Mouse (Mus musculus) heart, embryonic 10.5 days (tissue): ENCODE measurements around the gene Col4a2. TPM values are rescaled to one million over a fixed set of nuclear protein-coding genes. Genes with fewer than 3 reads are reported as not detected.

Experiments used
- DNase-seq: peaks from one replicate; pipeline ENCODE4 v3.0.0-alpha.2; 2017; ENCODE audit warnings: low spot score
- H3K27ac ChIP-seq: fragments of 300-500 bp; sonication (generic); 2 replicates; pipeline ENCODE4 v1.5.1; 2016; ENCODE audit warnings: mild to moderate bottlenecking
- H3K27me3 ChIP-seq: fragments of 300-500 bp; sonication (generic); 2 replicates; pipeline ENCODE4 v1.6.1; 2016; ENCODE audit warnings: mild to moderate bottlenecking; ENCODE audit not compliant: poor library complexity, insufficient read depth, severe bottlenecking
- H3K36me3 ChIP-seq: fragments of 300-500 bp; sonication (generic); 2 replicates; pipeline ENCODE4 v1.6.1; 2016; ENCODE audit warnings: mild to moderate bottlenecking, moderate library complexity
- H3K4me1 ChIP-seq: fragments of 300-500 bp; sonication (generic); 2 replicates; pipeline ENCODE4 v1.6.1; 2016; ENCODE audit warnings: mild to moderate bottlenecking
- H3K4me3 ChIP-seq: fragments of 300-500 bp; sonication (generic); 2 replicates; pipeline ENCODE4 v1.5.1; 2016; ENCODE audit warnings: mild to moderate bottlenecking, moderate library complexity
- H3K9me3 ChIP-seq: fragments of 300-500 bp; sonication (generic); 2 replicates; pipeline ENCODE4 v1.6.1; 2016; ENCODE audit warnings: mild to moderate bottlenecking, moderate library complexity
- WGBS: fragments of 180-500 bp; shearing (Covaris S2); methylation state at CpG from one replicate; pipeline ENCODE4 v1.1.7; 2016; 5-methylcytosine and 5-hydroxymethylcytosine counted together
- polyA plus RNA-seq: library from polyadenylated mRNA; unstranded; fragments of >200 nt; fragmentation: Nextera tagmentation; extraction: Ambion mirVana; gene quantifications from 2 replicates; pipeline ENCODE4 v1.2.1, GENCODE M21; 2016

Gene Col4a2
- polyA plus RNA-seq, 1 experiment from 2014 or later = 54.9 TPM

DNA sequence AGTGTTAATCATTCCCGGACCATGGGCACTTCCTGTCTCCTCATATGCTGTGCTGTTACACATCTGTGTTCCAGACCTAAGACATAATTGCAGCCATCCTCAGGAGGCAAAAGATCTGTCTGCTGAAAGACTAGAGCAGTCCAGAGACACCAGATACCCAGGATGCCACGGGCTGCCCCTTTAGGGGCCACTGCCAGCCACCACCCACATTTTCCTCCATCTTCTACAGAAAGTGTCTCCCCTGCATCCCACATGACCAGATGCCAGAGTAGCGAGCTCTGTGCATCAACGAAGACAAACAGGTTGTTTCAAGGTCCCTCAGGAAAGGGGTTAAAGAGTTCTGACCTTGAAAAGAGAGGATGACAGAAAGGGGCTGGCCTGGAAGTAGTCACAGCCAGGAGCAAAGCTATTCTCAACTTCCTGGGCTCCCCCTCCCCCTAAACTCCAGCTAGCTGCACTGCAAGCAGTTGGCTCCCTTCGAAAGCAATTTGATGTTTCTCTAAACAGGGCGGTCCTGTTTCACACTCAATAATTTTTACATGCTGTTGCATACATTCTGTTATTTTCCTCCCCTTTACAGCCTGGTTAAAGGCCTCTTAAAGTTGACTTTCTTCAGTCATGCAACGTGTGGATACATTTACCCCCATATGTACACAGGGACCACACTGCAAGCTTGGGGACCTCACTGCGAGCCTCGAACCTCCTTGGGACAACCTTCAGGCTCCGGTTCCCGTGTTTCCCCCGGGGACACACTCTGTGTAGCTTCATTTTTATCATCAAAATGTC, 13.9 kb upstream of the Col4a2 start:
- H3K27me3 ChIP-seq = no peaks in the 10 kb centered on the region
- peaks cover 66% of the 10 kb centered on the region for H3K4me1 ChIP-seq
- H3K36me3 ChIP-seq = peaks cover 8% of the 10 kb centered on the region; the same call in 1 of the 2 replicates
- DNase-seq = no peak
- H3K27ac ChIP-seq = peak overlapping the region; percentile 84
- 59% methylated on average over 12 of the region's 12 CpGs for WGBS
- no peaks in the 10 kb centered on the region for H3K9me3 ChIP-seq
- H3K4me3 ChIP-seq = no peak overlapping the region

DNA sequence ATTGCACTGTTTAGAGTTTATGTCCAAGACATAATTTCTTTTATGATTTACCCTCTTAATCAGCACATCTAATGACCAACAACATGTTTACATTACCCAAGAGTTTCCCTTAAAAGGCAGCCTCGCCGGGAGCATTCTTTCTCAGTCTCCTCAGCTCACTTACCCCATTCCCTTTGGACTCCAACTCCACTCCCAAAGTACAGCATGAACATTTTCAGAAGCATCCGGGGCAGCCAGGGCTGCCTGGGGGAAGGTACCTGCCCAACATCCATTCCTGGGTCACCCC, 13.3 kb upstream of the Col4a2 start:
- peaks cover 7% of the 10 kb centered on the region; the same call in 1 of the 2 replicates for H3K36me3 ChIP-seq
- 65% methylated on average over 3 of the region's 3 CpGs for WGBS
- no peak for DNase-seq
- no peaks in the 10 kb centered on the region for H3K9me3 ChIP-seq
- no peaks in the 10 kb centered on the region for H3K27me3 ChIP-seq
- peak overlapping the region; percentile 84; the same call in 1 of the 2 replicates for H3K27ac ChIP-seq
- no peak overlapping the region for H3K4me3 ChIP-seq
- H3K4me1 ChIP-seq = peaks cover 64% of the 10 kb centered on the region

DNA sequence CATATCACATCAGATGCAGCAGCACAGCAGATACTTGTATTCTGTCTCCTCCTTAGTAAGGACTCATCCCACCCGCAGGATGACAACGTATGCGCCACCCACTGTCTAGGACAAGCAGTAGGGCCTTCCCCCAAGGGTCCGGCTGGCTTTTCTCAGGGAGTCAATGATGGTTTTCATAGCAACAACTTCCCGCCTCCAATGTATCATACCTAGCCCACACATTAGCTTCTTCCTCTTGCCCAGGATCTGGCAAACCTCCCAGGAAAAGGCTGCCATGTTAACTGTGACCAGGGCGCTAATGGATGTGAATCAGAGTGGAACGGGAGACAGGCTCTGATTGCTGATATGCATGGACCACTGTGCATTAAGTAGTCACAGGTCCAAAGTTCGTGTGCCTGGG, 12.2 kb upstream of the Col4a2 start:
- no peak for DNase-seq
- WGBS = 78% methylated on average over 8 of the region's 8 CpGs
- no peaks in the 10 kb centered on the region for H3K27me3 ChIP-seq
- peaks cover 7% of the 10 kb centered on the region; the same call in 1 of the 2 replicates for H3K36me3 ChIP-seq
- no peak overlapping the region for H3K27ac ChIP-seq
- no peaks in the 10 kb centered on the region for H3K9me3 ChIP-seq
- H3K4me3 ChIP-seq = no peak overlapping the region
- peaks cover 59% of the 10 kb centered on the region for H3K4me1 ChIP-seq

DNA sequence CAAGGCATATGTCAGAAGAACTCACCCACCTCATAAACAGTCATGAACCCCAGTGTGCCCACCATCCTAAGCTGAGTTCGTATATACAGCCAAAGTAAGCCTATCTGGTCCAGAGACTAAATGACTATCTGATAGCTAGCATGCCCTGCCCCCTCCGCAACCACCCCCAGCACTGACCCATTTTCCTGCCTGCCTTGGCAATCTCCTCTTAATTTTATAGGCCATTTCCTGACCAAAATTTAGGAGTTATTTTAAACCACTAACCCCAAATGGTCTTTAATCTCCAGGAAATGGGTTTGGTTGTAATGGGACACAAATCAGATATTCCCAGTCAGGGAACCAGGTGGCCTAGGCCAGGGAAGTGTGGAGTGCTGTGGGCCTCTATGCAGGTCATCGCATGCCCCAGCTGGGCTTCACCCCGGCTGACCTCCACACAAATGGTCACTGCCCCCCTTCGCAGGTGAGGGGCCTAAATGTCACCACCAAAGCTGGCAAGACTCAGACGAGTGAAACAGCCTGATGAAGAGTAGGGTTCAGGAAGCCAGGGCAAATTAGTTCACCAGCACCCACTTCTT, 8.5 kb upstream of the Col4a2 start:
- Histone ChIP-seq H3K27ac (no peak overlapping the region), H3K4me3 (no peak overlapping the region), H3K27me3 (no peaks in the 10 kb centered on the region), H3K36me3 (peaks cover 29% of the 10 kb centered on the region), H3K4me1 (peaks cover 42% of the 10 kb centered on the region), H3K9me3 (no peaks in the 10 kb centered on the region)
- no peak for DNase-seq
- 82% methylated on average over 6 of the region's 6 CpGs for WGBS

DNA sequence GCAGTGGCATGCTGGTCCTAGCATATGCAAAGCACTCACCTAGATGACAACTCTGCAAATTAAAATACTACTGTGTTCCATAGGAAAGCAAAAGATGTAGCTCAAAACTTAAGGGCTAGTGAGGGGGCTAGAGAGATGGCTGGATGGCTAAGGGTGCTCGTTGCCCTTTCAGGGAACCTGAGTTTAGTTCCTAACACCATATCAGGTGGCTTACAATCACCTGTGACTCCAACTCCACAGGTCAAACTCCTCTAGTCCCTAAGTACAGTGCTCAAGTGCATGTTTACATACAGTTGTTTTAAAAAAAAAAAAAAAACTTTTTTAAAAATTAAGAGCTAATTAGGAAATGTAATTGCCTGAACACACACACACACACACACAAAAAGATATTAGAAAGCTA, 7.1 kb upstream of the Col4a2 start:
- H3K4me1 ChIP-seq = peaks cover 42% of the 10 kb centered on the region
- no peaks in the 10 kb centered on the region for H3K27me3 ChIP-seq
- no peak overlapping the region for H3K27ac ChIP-seq
- H3K36me3 ChIP-seq = peaks cover 29% of the 10 kb centered on the region
- no peak overlapping the region for H3K4me3 ChIP-seq
- no peaks in the 10 kb centered on the region for H3K9me3 ChIP-seq
- DNase-seq = no peak
- WGBS = 72% methylated on average over 1 of the region's 1 CpGs

DNA sequence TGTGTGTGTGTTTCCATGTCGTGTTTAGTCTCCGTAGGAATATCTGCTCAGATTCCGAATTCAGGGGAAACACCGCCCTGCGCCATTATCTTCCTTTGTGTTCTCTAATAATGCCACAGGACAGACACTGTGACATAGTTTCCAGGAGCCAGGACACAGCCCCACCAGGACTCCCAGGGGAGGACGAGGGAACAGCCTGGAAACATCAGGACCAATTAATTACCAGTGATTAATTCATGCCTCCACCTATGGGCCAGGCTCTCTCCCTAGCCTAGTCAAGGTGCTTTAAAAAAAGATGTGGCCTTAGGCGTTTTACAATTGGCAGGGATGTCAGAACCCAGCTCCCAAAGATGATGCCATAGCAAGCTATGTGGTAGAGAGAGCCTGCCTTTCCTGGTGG, 5.2 kb upstream of the Col4a2 start:
- 83% methylated on average over 7 of the region's 7 CpGs for WGBS
- Histone ChIP-seq H3K36me3 (peaks cover 22% of the 10 kb centered on the region), H3K4me3 (no peak overlapping the region), H3K9me3 (no peaks in the 10 kb centered on the region), H3K27ac (no peak overlapping the region), H3K27me3 (no peaks in the 10 kb centered on the region), H3K4me1 (peaks cover 53% of the 10 kb centered on the region)
- DNase-seq = no peak

DNA sequence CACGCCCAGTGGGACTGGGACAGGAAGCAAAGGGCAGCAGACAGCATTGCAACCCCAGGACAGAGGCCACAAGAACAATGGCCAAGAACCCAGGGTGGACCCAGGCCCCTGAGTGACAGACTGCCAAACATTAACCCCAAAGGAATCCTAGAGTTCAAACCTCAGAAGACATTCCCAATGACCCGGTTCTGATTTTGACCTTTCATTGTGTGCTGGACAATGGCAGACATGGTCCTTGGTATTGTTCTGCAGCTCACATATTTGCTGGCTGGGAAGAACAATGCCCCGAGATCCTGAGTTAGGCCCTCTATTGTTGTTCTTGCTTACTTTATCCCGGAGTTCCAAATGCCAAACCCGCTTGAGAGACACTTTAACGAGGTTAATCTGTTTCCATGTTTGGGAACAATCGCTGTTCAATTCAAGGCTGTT, 4.0 kb upstream of the Col4a2 start:
- peak overlapping the region; percentile 44; the same call in 1 of the 2 replicates for H3K27ac ChIP-seq
- no peaks in the 10 kb centered on the region for H3K9me3 ChIP-seq
- H3K4me1 ChIP-seq = peaks cover 60% of the 10 kb centered on the region
- H3K4me3 ChIP-seq = no peak overlapping the region
- DNase-seq = no peak
- no peaks in the 10 kb centered on the region for H3K27me3 ChIP-seq
- peaks cover 22% of the 10 kb centered on the region for H3K36me3 ChIP-seq
- WGBS = 52% methylated on average over 7 of the region's 7 CpGs

DNA sequence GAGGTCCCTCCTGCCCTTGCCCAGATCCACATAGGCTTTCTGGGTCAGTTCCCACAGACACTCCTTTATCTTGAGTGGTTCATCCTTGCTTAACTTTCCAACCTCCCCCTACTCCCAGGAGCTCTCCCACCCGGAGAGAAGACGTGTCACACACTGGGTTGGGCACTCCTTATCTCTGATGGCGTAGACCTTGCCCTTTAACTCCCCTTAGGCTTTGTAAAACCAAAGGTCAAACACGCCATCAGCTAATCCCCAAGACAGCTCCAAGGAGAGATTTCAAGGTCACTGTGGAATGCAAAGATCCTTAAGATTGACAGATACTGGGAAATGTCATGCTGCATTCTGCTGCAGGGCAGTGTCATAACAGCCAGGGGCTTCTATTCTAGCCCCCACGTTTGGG, 3.4 kb upstream of the Col4a2 start:
- H3K27ac ChIP-seq = peak overlapping the region; percentile 44
- H3K4me3 ChIP-seq = peak overlapping the region; percentile 41
- H3K27me3 ChIP-seq = no peaks in the 10 kb centered on the region
- DNase-seq = no peak
- H3K36me3 ChIP-seq = peaks cover 22% of the 10 kb centered on the region
- peaks cover 66% of the 10 kb centered on the region for H3K4me1 ChIP-seq
- WGBS = 17% methylated on average over 5 of the region's 5 CpGs
- H3K9me3 ChIP-seq = no peaks in the 10 kb centered on the region

DNA sequence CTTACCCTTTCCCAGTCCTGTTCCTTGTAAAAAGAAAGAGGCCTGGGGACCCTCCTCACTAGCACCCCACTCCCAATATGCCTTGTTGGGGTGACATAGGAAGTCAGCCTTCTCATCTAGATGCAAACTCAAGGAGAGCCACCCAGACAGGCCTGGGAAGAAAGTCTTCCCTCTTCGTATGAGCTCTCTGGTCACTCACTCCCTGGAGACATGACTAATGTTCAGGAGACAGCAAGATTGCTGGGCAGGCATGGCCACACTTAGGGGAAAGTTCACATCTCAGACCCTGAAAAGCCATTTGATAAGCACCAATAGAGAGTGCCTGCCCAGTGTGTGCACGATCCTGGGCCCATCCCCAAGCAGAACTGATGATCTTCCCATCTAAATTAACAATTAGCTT, 2.6 kb upstream of the Col4a2 start:
- Histone ChIP-seq H3K27me3 (no peaks in the 10 kb centered on the region), H3K4me1 (peaks cover 67% of the 10 kb centered on the region), H3K27ac (peak overlapping the region; percentile 44), H3K9me3 (no peaks in the 10 kb centered on the region), H3K4me3 (peak overlapping the region; percentile 41), H3K36me3 (peaks cover 22% of the 10 kb centered on the region)
- 34% methylated on average over 2 of the region's 2 CpGs for WGBS
- no peak for DNase-seq

DNA sequence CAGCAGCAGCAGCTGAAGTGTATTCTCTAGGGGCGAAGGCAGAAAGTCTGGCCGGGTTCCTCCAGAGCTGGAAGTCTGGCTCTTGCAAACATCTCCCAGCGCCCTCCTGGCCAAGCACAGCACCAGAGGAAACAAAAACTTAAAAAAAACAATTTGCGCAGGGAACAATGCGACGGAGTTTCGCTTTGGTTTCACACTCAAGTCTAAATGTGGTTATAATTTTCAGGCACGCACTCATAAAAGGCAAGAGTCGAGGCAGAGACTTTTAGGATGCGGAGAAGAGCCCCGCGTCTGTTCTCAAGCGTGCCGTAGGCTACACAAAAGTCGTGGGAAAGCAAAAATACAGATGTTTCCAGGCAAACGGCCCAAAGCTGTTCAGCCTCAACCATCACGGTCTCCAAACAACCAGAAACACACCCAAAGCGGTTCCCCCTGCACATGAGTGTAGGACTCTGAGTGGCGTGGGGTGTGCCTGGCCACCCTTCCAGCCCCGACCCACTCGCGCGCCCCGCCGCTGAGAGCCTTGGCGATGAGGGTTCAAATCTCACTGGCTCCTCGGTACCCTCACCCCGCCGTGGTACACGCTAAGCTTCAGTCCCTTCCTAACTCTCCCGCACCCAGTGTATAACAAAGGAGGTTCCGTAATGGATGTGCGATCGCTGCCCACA, 790 bp upstream of the Col4a2 start:
- Histone ChIP-seq H3K9me3 (no peaks in the 10 kb centered on the region), H3K27me3 (no peaks in the 10 kb centered on the region), H3K4me3 (peak overlapping the region; percentile 88), H3K27ac (peak overlapping the region; percentile 98), H3K36me3 (peaks cover 16% of the 10 kb centered on the region), H3K4me1 (peaks cover 81% of the 10 kb centered on the region)
- no peak for DNase-seq
- WGBS = under 1% methylated on average over 34 of the region's 34 CpGs

DNA sequence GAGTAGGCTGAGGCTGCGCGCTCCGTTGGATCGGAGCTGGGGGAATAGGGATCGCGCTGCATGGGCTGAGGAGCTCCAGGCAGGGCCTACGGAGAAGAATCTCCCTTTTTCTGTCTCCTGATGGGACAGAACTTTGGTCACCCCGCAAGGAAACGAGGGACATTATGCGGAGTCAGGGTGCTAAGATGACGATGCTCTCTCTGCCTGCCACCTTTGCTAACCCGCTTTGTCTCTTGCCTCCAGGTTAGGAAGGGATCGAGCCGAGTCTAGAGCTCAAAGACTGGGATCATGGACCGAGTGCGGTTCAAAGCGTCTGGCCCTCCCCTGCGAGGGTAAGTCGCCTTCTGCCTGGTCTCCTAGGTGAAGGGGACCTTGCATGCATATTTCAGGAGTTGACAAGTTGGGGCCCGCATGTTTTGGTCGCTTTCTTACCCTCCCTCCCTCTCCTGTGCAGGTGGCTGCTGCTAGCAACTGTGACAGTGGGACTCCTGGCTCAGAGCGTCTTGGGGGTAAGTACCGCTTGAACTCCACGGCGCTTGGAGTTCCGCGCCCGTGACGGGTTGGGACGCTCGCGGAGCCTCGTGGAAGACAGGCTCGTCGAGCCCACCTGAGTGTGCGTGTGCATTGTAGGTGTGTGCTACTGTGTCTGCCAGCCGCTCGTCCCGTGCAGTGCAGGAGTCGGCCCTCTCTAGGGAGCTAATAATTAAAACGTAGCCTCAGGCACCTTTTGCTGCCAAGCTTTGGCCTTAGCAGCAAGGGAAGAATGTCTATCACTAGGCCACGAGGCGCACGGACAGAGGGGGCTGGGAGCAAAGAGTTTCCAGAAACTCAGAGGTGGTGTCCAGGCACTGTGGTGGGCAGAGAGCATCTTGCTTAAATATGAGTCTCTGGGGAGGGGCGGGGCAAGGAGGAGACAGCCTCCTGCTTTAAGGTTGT, 839 bp downstream of the Col4a2 start:
- H3K9me3 ChIP-seq = no peaks in the 10 kb centered on the region
- WGBS = 2% methylated on average over 45 of the region's 45 CpGs
- H3K27me3 ChIP-seq = no peaks in the 10 kb centered on the region
- peak overlapping the region; percentile 88 for H3K4me3 ChIP-seq
- H3K4me1 ChIP-seq = peaks cover 86% of the 10 kb centered on the region
- H3K27ac ChIP-seq = peak overlapping the region; percentile 98
- DNase-seq = no peak
- H3K36me3 ChIP-seq = peaks cover 10% of the 10 kb centered on the region; the same call in 1 of the 2 replicates

DNA sequence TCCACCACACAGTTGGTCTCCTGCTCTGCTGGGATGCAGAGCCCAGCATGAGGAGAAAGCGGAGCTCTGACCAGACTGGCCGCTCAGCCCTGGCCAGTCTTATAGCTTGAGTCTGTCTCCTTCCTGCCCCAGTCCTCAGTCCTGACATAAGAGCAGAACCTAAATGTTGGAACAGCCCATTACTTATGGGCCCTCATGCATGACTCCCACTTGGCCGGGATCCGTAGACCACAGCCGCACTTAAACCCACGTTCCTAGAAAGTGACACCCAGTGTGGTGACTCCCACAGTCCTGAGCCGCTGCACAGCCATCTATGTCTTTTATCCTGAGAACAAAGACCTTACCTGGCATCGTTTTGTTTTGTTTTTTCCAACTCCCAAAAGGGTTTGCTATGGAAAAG, 2.0 kb downstream of the Col4a2 start:
- peaks cover 82% of the 10 kb centered on the region for H3K4me1 ChIP-seq

More for the DNA sequence above, 2.0 kb downstream of the Col4a2 start:
- Histone ChIP-seq H3K4me3 (peak overlapping the region; percentile 88), H3K9me3 (no peaks in the 10 kb centered on the region), H3K27ac (0 out of 2 replicates have a peak overlapping the region, but pooled peaks have one; percentile 98), H3K27me3 (no peaks in the 10 kb centered on the region), H3K36me3 (peaks cover 21% of the 10 kb centered on the region; the same call in 1 of the 2 replicates)
- DNase-seq = no peak
- WGBS = 77% methylated on average over 8 of the region's 8 CpGs
